Mouse (Mus musculus) spleen, postnatal 14 days (tissue): ENCODE data around the gene Fank1.

Source experiments
- DNase-seq, 2 experiments: peaks; one replicate each; pipeline ENCODE4 v3.0.0; 2021 to 2022; ENCODE audit warnings: low spot score in 2 of 2

Gene Fank1

DNA sequence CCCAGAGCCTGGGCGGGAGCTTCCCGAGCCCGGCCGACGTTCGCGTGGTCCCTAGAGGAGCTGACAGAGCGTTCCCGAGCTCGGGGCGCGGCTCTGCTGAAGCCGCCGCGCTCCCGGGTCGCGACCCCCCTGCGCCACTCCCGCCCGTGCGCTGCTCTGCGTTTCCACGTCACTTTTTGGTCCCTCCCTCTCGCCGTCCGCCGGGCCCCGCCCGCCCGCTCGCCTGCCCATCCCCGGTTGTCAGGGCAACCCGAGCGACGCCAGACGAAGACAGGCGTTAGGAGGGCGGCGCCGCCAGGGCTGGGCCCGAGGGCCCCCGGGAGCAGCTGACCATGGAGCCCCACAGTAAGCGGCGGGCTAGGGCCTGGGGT lies at the start of gene Fank1:
Fank1 (plus strand) TSS at position 236 of the 371 bp plus-strand sequence.
- peak; percentile 73 to 85 for DNase-seq

DNA sequence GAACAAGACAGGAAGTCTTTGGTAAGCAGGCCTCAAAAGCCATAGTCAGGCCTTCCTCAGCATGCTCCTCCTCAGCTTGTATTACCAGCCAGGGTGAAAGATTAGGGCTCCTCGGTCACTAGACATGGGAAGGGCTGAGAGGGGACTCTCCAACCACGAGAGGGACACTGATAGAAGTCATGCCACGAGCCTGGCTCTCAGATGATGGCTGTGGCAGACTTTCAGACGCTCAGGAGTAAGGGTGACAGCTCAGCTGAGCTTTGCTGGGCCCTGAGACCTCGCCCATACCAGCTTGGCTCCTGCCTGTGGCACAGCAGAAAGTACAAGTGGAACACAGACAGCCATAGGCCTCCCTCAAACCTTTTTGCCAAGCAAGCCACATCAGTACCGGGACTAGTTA lies 49.6 kb upstream of the Fank1 start:
- no peak for DNase-seq

DNA sequence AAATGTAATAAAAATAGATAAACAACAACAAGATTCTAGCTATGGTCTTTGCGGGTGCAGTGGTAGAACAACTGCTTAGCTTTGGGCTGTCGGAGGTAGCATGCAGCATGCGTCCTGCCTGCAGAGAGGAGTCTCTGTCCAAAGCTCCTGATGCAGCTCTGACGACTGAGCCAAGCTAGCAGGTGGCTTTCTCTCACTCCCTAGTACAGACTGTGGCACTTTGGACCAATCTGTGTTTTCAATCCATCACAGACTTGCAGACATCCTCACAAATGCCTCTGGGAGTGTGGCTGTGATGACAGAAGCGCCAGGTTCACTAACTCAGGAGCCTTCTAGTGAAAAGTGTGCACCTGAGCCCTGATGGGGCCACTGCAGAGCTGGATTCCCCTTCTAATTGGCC lies 47.3 kb upstream of the Fank1 start:
- DNase-seq: no peak

DNA sequence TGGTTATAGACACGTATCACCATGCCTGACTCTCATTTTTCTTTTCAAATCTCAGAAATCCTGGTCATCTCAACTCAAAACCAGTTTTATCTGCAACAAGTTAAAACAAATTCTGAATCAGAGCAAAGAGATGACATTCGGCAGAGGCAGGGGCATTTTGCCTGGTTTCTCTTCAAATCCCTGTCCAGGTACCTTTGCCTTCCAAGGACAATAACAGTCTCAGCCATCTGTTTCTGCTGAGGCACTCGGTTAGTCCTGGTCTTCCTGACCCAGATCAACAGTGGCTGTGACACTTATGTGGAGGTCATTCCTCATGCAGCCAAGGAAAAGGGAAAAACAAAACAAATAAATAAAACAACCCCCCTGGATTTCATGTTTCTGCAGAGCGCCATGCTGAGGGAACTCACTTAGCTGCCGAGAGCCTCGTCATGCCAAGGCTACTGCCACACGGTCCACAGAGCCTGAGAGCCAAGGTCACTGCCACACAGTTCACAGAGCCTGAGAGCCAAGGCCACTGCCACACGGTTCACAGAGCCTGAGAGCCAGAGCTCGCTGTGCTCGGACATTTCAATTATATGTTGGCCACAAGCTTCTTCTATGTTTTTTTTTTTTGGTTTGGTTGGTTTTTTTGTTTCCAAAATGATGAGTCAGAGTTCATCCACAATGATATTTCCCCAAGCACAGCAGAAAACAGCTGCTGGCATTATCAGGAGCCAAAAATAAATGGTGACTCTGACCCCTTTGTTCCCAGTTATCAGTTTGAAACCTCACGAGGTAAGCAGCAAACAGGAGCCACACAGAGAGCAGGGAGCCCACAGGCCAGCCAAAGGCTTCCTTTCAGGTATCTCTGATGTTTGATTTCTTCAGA lies 46.1 kb upstream of the Fank1 start:
- no peak for DNase-seq

DNA sequence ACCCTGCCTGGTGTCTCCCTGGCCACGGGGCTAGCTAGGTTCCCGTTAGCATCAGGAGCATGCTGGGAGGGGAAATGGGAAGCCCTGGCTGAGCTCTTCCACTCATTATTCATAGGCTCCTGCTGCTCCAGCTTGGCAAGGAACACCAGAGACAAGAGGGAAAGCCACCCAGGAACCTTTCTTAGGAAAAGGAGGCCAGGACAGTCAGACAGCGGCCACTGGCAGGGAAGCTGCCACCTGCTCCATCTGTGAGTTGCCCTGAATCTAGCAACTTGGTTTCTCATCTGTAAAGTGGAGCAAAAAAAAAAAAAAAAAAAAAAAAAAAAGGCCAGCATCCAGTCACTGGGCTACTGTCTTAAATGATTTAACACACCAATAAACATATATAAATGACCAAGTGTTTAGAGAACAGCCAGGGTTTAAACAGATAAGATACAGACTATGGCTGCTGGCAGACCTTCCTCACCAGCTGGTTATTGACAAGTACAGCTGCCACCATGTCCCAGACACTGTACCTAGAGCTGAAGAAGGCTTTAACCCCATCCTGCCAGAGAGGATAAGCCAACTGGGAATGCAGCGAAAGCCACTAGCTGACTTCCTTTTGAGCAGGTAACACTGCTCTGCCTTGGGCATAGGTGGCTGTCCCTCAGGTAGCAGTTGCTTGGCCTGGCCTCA lies 44.6 kb upstream of the Fank1 start:
- no peak for DNase-seq

DNA sequence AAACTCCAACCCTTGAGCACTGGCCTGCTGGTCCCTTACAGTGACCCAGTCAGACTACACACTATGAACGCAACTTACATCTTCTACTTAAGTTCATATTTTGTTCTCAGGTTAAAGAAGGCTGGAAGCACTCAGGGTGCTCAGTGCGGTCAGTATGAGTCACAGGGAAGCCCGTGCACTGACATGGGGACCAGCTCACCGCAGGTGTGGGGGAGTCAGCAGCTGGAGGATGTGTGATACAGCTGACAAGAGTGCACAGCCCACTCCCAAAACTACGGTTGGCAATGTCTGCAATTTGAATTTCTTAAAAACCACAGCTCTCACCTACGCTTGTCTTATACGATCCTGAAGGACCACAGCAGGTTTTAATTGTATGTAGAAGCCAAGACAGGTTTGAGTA lies 36.1 kb upstream of the Fank1 start:
- no peak for DNase-seq

DNA sequence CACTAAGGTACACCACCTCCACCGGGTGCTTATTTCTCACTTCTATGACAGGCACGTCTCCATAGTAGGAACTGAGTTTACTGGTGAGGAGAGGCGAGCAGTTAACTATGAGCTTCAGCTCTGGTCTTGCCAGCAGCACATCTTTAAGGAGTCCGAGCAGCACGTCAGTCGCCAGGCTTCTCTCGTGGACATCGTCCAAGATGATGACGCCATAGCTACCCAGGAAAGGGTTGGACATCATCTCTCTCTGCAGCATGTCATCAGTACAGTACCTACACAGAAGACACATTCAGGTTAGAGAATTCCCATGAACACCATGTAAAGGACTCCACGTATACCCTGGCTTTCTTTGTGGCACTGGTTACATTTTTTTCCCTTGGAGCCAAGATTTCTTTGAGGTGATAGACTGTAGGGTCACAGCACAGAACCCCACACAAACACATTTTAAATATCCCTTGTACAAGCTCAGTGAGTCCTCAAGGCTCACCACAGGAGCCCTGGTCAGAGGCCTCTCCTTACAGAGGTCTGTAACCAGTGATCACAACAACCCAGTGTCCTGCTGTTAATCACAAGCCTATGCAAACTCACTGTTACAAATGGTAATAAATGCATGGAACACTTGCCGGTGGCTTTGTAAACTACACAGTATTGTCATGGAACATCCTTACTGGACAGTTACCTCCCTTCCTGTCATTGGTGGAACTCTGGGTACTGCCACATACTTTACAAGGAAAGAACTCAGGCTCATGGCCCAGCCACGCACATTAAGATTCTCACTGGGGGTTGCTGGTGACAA lies 33.9 kb upstream of the Fank1 start:
- DNase-seq: no peak

DNA sequence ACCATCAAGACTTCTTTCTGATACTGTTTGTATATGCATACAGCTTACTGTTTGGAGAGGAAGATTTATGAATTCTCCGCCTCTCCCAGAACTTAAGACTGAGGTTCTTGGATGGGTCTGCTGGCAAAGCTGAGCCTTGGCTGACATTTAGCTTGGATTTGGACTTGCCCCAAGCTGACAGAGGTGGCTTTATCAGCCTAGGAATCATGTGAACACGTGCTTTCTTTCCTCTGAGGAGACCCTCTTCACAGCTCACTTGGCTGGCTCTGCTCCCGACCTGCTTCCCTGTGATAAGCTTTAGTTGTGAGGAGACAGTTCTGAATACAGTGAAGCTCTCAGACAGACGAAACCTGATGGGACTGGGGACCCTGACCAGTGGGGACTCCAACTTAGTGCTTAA lies 33.0 kb upstream of the Fank1 start:
- DNase-seq: no peak

DNA sequence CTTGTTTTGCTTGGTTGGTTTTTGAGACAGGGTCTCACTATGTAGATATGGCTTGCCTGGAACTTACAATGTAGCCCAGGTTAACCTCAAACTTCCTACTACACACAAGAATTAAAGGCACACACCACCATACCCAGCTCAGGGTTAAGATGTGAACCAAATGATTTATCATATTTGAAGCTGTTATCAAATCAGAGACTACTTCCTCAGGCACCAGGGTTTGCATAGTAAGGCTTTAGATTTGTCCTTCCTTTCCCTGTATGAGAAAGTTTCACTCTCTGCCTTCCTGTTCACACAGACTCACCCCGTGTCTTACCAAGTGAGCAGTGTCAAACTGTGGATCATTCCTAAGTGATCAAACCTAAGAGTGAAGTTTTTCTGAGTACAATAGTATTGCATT lies 32.5 kb upstream of the Fank1 start:
- no peak for DNase-seq

DNA sequence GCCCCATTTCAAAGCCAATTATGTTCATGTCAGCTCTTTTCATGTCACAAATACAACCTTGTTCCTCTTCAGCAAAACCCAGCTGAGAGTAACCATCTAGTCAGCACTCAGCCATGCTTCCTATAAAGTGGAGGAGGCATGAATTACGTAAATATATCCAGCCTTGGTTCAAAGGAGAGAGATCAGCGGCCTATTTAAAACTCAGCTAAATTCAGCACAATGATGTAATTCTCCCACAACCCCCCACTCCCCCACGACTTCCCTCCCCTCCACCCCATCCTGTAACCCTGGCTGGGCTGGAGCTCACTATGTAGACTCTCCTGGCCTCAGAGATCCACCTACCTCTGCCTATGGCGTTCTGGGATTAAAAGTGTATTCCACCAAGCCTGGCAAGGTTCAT lies 32.0 kb upstream of the Fank1 start:
- no peak for DNase-seq

DNA sequence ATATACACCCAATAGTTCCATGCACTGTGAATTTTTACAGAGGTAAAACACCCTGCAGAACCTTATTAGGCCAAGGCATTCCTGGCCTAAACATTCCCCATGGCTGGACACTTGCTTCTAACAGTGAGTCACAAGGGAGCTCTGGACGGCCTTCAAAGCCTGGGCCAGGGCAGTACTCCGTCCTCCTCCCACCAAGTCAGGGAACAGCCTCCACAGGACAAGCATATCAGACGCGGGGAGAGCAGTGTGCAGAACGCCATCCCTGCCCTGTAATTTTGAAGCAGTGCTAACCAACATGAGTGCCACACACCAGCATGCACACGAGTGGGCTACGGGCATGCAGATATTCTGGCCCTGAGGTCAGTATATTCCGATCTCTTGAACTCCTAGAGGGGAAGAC lies 29.3 kb upstream of the Fank1 start:
- DNase-seq: no peak

DNA sequence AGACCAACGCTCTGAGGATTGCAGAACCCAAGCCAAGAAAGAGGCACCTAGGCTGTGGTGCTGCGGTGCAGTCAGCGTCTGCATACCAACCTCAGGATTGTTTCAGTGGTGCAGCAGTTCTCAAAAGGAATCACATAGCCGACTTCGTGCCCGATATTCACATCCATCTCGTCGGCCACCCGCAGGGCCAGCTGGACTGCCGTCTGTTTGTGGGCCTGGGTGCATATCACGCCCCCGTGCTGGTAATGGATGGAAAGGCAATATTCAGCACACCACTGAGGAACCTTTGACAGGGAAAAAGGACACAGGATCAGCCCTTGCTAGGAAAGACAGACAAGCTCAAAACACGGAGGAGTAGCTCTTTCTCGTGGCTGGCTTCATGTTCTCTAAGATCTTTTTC lies 27.9 kb upstream of the Fank1 start:
- no peak for DNase-seq

DNA sequence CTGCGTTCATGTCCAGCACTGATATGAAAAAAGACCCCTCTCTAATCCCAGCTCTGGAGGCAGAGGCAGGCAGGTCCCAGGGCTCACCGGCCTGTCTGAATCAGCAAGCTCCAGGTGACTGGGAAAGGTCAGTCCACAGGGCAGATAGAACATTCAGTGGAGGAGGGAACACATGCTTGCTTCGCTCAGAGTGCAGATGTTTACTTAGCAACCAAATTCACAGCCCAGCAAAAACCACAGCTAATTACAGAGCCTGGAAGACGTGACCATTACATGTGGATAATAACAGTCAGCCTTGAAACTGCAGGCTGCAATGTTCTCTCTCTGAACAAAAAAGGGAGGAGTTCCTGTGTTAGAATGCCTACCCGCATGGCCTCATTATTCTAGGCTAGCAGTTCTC lies 26.0 kb upstream of the Fank1 start:
- no peak for DNase-seq

DNA sequence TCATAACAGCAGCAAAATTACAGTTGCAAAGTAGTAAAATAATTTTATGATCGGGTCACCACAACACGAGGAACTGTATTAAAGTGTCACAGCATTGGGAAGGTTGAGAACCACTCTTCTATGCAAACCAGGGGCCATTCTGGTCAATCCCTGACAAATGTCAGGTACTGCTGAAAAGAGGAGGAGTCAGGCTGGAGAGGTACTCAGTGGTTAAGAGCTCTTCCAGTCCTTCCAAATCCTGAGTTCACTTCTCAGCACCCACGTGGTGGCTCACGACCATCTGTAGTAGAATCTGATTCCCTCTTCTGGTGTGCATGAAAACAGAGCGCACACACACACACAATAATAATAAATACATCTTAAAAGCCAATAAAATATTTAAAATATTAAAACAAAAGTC lies 25.5 kb upstream of the Fank1 start:
- no peak for DNase-seq

DNA sequence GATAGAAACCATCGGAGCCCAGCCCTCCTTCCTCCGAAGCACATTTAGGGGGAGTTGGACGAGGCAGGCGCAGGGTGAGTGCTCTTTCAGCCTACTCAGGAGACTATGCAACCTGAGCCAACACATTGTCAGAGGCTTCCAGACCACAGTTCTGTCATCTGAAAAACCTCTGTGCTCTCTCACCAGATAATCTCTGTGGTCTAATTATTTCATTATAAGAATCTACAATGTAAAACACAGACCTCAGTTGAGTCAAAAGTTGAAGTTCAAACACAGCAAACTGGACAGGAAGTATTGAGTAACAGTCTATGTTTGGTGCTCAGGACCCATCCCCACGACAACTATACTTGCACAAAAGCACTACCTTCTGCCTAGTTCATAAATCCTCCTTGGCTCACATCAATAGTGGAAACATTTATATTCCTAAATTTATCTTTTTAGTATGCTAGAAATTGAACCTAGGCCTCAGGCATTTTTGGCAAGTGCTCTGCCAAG lies 18.7 kb upstream of the Fank1 start:
- no peak for DNase-seq

DNA sequence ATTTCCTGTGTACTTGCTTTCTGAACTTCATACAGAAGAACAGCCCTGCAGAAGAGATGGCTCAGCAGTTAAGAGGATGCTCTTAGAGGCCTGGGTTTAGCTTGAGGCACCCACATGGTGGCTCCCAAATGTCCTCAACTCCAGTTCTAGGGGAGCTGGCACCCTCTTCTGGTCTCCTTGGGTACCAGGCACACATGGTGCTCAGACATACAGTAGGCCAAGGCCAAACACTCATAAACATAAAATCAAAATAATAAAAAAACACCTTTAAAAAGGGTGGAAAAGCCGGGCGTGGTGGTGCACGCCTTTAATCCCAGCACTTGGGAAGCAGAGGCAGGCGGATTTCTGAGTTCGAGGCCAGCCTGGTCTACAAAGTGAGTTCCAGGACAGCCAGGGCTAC lies 17.9 kb upstream of the Fank1 start:
- no peak for DNase-seq

DNA sequence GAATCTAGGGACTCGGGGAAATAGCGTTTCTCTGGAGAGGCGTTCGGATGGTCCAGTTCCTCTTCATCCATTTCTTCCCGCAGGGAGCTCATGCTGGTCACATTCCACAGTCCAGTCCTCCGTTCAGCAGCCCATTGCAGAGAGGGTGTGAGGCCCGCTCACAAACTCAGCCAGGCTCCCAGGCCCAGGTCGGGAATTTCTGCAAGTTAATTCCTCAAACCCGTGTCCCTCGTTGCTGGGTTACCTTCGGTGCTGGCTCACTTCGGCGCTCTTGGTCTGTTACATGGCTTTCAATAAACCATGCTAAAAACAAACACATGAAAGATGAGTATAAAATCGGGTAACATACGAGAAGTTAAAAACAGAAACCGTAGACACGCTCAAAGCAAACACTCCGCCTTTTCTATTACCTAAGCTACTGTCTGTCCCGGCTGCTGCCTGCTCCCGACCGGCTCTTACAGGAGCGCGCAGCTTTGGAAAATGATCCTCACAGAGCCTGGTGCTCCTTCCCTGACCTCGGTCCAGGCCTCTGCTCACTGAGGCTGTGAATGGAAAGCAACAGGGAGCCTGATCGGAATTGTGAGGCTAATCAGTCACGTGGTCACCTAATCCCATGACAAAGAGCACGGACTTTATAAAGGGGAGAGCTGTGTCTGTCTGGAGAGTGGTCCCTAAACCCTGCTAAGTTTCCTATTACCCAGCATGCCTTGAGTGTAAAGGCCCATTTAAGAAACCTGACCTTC lies 16.9 kb upstream of the Fank1 start:
- DNase-seq: no peak

DNA sequence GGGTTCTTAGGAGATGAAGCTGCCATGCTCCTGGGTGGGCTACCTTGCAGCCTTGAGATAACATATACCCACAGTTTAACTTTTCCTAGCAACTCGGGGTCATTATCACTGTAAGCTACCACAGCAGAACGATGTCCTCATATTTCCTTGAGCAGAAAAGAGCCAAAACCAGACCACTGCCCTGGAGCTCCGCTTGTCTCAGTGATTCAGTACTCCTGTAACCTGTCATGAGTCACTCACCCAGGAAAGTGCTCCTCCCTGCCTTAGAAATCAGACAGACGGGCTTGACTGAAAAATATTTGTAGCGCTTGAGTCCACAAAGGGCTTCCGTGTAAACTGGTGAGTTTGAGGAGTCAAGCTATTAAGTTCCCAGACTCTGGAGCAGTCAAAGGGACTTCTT lies 14.0 kb upstream of the Fank1 start:
- DNase-seq: no peak

DNA sequence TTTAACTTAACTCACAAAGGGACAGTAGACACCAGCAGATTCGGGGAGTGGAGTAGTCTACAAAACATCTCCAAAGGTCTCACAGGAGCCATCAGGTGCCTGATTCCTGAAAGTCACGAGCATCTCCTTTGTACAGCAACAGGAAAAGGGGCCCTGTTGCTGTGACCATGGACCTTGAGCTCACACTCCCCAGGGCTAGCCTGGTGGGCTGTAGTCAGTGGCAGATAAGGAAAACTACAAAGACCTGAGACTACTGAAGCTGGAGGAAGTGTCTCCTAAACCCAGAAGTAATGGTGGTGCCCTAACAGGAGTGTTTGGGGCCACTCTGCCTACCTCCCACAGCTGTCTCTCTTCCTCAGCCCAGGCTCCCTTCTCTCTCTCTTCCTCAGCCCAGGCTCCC lies 12.2 kb upstream of the Fank1 start:
- DNase-seq: no peak

DNA sequence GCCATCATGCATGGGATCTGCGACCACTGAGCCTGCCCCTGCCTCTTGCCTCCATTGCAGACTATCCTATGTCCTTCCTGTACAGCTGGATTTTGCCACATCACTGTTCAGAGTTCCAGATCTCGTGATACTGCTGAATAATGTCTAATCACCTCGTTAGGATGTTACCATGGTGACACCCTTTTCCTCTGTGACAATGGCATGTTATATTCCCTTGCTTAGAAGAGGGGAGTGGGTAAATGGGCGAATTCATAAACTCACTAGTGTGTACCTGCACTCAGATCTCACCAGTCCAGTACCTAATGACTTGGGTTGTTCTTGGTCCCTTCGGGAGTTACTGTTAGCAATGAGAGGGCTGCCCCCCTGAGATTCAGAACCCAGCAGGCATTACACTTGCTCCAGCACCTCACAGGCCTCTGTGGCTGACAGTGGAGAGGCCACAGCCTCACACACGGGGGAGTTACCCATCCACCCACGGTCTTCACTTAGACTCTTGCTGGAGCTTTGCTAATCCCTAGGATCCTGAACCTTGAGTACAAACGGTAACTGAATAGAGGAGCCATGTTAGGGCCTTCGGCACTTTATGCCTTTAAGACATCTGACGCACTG lies 11.3 kb upstream of the Fank1 start:
- DNase-seq: no peak

DNA sequence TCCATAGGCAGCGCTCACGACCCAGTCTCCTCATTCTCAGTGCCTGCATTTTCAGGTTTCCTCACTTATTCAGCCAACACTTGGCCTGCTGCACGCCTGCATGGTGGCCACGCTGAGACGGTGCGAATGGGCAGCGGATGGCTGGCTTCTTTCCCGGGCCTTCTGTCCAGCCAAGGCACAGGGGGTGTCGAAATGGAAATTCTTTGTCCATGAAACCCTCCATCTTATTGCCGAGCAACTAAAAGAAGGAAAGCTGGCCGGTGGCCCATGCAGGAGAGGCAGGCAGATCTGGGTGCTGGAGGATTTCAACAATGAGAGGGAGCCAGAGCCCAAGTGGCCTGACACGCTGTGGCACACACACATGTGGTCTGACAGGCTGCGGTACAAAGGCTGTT lies 10.8 kb upstream of the Fank1 start:
- no peak for DNase-seq
